Mouse (Mus musculus) heart, postnatal 4 days (tissue): ENCODE measurements around the gene Esyt2. TPM values are rescaled to one million over a fixed set of nuclear protein-coding genes. Genes with fewer than 3 reads are reported as not detected.
A peak's percentile ranks its signal among the peaks of the same experiment; 100 is the strongest.
"Not testable (repeated sequence)": the region's sequence is repeated elsewhere in the genome, so short reads cannot be mapped to it uniquely, and the experiment has no call there.

Experiments
- DNase-seq: peaks from one replicate; pipeline ENCODE4 v3.0.0; 2021
- total RNA-seq, 2 experiments: library from RNA; stranded (reverse); gene quantifications; 2 replicates each; pipeline ENCODE4 v1.2.3; 2021

The Esyt2 gene
- total RNA-seq = 10 to 100 TPM; 33.8 to 38.4 TPM

DNA sequence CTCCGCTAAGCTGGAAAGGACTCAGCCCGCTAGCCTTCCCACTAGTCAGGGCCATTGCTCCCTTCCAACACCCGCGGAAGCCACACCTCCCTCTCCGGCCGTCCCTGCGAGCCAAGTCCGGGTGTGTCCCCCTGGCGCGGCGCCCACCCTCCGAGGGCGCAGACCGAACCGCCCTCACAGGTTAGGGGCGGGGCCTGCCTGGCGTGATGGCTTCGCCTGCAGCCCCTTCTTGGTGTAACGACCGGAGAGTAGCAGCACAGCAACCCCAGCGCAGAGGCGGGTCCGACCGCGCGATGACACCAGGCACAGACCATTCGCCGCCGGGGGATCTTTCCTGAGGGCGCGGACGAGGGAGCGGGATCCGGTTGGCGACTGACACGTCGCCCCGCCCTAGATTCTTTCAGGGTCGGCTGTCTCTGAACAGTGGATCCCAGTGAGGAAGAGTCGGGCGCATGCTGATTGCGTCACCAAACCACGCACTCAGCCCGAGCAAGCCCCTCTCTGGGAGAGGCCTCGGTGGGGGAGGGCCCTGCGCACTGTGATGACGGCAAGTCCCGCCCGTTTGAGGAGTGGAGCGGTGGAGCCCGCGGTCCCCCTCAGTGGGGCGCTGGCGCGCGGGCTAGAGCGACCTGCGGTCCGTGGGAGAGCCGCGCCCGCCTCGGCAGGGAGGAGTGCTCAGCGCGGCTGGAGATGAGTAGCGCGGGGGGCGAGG, at the start of gene Esyt2:
Gene Esyt2, plus strand, starts transcription at position 544 of the 712 bp plus-strand sequence.
- peak; percentile 100 for DNase-seq

DNA sequence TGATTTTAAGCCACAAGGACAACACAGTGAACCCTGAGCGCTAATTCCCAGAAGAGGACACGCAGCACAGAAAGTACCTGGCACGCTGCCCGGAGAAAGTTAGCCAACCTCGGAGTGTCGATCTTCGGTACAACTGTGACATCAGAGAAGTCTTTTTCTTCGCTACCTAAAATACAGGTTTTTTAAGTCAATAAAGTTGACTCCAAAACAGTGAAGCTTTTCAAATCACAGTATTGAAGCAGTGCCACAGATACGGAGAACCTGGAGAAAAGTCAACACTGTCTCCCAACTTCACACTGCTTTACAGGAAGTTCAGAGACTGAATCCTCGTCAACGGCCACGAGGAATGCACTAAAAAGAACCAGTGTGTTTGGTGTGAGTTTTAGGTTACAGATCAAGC, 49.4 kb upstream of the Esyt2 start:
- DNase-seq = peak; percentile 80

DNA sequence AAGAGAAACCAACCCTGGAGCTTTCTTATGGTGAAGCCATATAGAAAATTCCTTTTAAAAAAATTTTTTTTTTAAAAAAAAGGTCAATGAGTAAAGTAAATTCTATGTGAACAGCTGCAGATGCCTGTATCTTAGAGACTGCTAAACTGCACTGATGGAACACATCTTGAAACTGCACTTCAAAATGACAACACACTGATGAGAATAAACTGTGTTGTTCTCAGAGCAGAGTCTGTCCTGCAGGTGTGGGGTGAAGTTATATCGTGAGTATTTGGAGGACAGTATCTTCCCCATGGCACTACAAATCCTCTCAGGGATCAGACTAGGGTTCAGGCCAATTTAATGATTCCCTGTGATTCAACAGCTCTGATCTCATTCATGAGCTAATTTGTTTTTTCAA, 48.9 kb upstream of the Esyt2 start:
- no peak for DNase-seq

GRCm38 (mm10) chr12:116235356-116235755, 45.6 kb upstream of the Esyt2 start:
- DNase-seq = no peak

DNA sequence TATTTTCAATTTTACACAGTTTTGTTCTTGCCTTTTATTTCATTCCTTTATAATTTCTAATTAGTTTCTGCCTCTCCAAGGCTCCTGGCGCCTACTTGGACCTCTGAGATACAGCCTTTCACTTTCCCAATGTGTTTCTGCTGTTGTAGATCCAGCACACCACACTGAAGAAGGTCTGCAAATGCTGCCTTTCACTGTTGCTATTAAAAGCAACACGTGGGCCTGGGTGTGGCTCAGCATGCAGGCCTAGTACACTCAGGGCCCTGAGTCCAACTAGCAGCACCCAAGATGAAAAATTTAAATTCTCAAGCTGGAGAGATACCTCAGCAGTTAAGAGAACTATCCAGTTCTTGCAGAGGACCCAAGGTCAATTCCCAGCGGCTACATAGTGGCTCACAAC, 44.3 kb upstream of the Esyt2 start:
- no peak for DNase-seq

- no peak for DNase-seq
These were observed 42.6 kb upstream of the Esyt2 start for GRCm38 (mm10) chr12:116238370-116238769.

DNA sequence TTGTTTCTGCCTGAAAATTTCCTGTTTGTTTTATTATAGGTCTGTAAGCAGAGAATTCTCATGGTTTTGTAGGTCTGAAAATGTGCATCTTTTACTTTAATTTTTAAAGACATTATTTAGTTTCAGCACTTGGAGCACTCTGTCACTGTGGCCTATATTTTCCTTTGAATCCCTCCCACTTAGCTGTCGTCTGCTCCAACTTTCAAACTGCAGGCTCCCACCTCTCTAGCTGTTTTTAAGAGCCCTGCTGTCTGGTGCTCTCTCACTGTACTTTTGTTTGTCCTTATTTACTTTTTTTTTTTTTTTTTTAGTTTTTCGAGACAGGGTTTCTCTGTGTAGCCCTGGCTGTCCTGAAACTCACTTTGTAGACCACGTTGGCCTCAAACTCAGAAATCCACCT, 42.2 kb upstream of the Esyt2 start:
- DNase-seq = no peak

- no peak for DNase-seq
These were observed 36.4 kb upstream of the Esyt2 start for GRCm38 (mm10) chr12:116244601-116245000.

- DNase-seq = no peak
These were observed 26.3 kb upstream of the Esyt2 start for GRCm38 (mm10) chr12:116254652-116255051.

DNA sequence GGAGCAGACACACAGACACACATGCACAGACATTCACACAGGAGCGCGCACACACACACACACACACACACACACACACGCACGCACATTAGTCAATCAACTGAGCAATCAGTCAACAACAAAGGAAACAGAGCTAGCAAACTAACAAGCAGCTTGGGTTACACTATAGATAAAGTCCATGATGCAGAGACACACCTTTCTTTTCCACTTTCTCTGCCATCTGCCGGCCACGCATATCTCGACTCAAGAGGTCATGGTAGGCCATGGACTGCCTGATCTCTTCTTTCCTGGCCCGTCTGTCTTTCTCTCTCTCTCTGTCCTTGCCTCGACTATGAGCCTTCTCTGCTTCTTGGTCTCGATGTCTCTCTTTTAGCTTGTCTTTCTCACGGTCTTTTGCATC, 25.4 kb upstream of the Esyt2 start:
- no peak for DNase-seq

DNA sequence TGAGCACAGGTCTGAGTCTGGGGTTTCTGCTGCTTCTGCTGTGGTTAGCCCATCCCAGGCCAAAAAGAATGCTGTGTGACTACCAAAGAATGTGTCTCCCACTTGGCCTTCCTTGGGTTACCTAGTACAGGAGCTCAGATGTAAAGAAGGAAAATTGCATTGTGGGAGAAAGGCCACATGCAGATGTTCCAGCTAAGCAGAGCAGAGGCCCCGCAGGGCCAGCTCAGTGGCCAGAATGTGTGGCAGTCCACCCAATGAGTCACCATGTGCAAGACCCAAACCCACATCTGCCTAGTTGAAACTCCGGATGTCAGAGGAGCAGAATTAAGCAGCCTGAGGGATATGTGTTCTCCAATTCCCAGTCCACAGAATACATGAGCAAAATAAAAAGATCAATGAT, 22.7 kb upstream of the Esyt2 start:
- DNase-seq = no peak

DNA sequence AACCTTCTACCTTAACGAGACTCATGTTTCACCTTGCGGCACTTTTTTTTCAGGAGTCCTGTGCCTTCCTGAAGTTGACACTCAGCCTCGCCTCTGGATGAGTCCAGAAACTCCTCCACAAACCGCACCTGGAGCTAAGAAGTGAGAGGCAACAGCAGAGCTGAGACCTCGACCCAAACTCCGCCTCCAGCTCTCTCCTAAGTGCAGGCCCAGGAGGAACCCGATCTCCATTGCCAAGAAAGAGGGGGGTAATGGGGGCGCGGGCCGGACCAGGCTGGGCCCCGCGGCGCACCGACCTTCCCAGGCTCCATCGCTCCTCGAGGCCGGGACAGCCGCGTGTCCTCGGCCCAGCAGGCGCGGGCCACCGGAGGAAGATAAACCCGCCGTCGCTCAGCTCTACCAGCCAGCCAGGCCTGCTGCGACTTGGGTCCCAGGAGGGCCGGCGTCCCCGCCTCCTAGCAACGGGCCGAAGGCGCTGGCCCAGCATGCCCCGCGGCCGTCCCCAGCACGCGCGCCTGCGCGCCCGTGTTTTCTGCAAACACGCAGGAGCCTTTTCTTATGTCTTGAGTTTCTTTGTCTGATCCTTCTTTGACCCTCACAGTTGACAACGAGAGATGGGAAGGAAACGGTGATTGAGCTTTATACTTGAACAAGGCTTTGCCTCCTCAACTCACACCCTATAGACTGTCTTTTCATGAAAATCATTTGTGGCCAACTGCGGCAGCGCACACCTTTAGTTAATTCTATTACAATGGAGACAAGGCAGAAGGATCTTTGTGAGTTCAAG, 18.2 kb upstream of the Esyt2 start, which contains the start of gene Wdr60:
Gene Wdr60, minus strand, starts transcription at position 468 of the 787 bp plus-strand sequence.
- peak; percentile 85 for DNase-seq

DNA sequence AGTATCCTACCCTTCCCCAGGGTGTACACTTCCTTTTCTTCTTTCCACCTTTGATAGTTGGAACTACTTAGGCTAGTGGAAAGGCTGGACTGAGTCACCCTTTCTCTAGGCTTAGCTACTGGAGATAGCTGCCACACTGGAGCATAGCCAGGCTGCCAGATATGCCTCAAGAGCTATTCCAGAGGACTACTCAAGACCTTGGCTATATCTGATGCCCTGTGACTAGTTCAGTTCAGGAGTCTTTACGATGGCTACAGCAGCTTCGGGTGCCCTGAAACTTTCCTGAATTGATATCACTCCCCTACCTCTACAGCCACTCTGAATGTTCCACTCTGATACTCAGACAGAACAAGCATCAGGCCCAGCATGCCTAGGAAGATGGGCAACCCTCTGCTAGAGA, 16.2 kb upstream of the Esyt2 start:
- no peak for DNase-seq

DNA sequence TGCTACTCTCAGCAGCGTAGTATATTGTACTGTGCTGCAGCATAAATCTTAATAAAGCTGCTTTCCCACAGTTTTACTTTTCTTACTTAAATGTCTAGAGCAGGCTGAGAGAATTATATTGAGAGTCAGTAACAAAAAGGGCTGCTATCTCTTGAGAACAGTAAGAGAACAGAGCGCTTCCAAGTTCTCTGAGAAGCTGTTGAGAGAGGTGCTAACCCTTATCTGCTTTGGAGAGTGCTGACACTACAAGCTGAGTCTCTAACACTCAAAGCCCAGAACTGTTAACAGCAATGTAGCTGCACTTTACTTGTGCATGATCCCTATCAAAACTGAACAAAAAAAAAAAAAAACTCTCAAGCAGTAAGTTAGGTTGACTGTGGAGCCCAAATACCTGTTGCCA, 15.7 kb upstream of the Esyt2 start:
- no peak for DNase-seq

GRCm38 (mm10) chr12:116269450-116269849, 11.5 kb upstream of the Esyt2 start:
- DNase-seq = no peak

GRCm38 (mm10) chr12:116270538-116270937, 10.5 kb upstream of the Esyt2 start:
- no peak for DNase-seq

- DNase-seq = no peak
These were observed 9.9 kb upstream of the Esyt2 start for GRCm38 (mm10) chr12:116271071-116271470.

- no peak for DNase-seq
These were observed 7.3 kb upstream of the Esyt2 start for GRCm38 (mm10) chr12:116273733-116274132.

- not testable (repeated sequence) for DNase-seq
These were observed 5.9 kb upstream of the Esyt2 start, which contains the start of gene Gm11027 for GRCm38 (mm10) chr12:116275086-116275485. Gm11027 (plus strand) TSS chr12:116275386.

GRCm38 (mm10) chr12:116275631-116276030, 5.4 kb upstream of the Esyt2 start:
- DNase-seq = no peak

- DNase-seq = no peak
These were observed 4.0 kb upstream of the Esyt2 start for GRCm38 (mm10) chr12:116276961-116277360.

DNA sequence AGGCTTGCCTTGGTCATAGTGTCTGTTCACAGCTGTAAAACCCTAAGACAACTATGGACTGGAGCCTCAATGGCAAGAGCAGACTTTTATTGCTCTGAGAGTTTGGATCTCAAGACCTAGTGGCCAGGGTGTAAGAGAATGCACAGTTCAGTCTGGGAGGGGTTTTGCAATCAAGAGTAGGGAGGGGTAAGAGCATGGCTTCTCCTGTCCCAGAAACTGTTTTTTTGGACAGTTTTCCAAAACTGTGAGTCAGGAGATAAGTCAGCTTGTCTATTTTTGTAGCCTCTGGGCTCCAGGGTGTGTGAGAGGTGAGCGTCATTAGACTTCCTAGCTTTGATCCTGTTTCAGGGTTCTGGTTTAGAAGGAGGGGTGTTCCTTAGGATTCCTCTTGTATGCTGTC, 2.5 kb upstream of the Esyt2 start:
- DNase-seq = no peak

GRCm38 (mm10) chr12:116279181-116279580, 1.8 kb upstream of the Esyt2 start:
- DNase-seq = no peak

DNA sequence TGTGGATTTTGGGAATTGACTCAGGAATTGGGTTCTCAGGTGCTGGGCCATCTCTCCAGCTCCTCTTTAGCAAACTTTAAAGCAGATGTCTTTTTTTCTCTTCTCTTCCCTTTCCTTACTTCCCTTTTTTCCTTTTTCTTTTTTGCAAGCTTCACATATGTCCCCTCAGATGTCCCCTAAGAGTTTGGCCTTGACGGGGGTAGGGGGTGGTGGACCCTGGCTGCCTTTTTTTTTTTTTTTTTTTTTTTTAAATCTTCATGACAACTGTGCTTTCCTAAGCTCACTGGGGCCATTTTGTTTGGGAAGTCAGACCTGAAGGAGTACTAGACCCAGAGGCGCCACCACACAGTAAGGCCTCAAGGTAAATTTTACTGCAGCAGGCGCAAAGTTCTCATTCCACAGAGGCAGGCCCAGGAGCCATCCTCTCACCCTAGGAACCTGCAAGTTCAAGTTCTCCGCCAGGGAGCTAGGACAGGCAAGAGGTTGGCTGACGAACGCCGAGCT, 795 bp upstream of the Esyt2 start:
- no peak for DNase-seq
